Mouse (Mus musculus) liver, adult (tissue): ENCODE data around the gene Knstrn.

ENCODE experiments used
- GATA4 ChIP-seq: IDR thresholded peaks from 2 replicates; pipeline ENCODE4 v1.6.1; 2014; ENCODE audit warnings: mild to moderate bottlenecking, low read length; ENCODE audit not compliant: insufficient replicate concordance

Knstrn gene

GRCm38 (mm10) chr2:118822800-118823199 lies 9.0 kb downstream of the Knstrn start:
- no peak for TF ChIP-seq GATA4

GRCm38 (mm10) chr2:118824396-118824795 lies 10.6 kb downstream of the Knstrn start:
- no peak for TF ChIP-seq GATA4

- TF ChIP-seq GATA4, result no peak
Observed at GRCm38 (mm10) chr2:118829096-118829495, 15.3 kb downstream of the Knstrn start.

DNA sequence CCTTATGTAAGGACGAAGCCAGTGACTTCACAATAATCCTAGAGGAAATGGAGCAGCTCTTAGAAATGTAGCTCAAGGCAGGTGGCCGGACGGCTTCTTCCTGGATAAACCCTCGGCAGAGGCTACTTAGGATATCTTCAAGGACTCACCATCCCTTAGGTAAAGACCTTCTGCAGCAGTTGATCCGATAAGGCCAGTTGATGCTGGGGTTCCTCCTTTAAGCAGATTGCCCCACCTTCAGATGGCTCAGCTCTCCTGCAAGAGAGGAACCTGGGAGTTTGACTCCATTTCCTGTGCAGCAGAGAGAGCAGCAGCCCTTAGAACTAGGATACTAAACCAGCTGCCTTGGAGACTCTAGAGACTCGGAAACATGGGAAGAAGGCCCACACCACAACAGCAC lies 20.3 kb downstream of the Knstrn start:
- no peak for TF ChIP-seq GATA4

DNA sequence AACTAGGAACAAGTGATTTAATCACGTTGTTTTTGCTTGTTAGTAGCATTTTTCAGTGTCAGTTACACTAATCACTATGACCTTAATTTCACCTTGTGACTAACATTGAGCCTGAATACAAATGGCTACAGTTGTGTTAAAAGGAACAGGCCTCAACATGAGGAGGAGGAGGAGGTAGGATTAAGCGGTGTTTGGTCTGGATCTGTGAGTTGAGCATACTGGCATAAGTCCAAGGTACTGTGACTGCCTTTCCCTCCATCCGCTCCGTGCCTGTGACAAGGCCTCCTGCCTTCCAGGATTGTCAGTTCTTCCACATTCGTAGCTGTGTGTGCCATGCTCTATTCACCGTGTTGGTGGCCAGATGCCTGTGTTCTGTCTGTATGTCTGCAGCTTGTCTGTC lies 21.3 kb downstream of the Knstrn start:
- no peak for TF ChIP-seq GATA4

DNA sequence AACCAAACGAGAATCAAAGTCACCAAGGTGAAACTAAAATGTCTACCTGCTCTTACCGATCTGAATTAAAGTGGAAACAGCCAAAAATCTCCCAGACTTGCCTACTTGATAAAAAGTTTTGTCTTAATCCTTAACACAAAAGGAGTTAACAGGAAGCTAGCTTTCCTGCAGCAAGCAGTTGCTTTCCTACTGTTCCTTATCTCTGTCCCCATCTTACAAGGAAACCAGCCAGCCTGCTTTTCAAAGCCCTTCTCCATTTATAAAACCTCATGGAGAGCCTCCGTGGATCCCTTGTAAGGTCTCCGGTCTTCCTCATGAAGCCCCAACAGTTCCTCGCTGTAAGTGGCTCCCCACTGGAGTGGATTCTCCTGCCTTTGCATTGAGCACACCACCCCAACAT lies 24.5 kb downstream of the Knstrn start:
- no peak for TF ChIP-seq GATA4

- no peak for TF ChIP-seq GATA4
Observed at GRCm38 (mm10) chr2:118841186-118841585, 27.4 kb downstream of the Knstrn start.

- no peak for TF ChIP-seq GATA4
Observed at GRCm38 (mm10) chr2:118841774-118842173, 28.0 kb downstream of the Knstrn start.

DNA sequence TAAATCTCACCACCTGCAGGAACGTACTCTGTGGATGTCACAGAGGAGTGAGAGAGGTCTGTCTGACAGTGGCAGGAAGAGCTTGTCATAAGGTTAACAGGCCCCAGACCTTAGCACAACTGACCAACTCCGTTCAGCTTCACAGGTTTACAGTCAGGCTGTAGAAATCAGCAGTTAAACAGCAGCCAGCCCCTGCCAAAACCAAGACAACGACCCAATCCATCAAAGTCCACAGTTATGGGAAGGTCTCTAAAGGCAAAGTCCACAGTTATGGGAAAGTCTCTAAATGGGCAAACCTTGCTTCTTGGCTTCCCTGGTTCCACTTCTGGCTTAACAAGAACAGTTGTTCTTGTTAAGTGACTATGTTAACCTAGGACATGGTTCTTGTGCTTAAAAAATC lies 30.6 kb downstream of the Knstrn start:
- no peak for TF ChIP-seq GATA4

- no peak for TF ChIP-seq GATA4
Observed at GRCm38 (mm10) chr2:118846246-118846645, 32.4 kb downstream of the Knstrn start.

DNA sequence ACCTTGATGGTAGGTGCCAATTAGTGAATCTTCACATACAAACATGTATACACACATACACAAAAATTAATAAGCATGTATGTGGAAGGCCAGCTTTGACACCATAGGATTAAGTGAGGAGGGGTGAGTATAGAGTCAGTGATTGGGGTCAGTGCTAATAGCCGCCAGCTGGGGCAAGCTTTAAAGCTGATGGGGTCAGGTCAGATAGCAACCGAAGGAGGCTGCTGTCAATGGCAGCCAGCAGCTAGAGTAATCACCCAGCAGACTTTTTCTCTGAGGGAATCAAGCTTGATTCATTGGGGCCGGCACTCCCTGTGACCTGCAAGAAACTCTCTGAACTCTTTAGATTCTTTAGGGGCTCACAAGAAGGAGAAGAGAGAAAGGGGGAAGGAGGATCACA lies 38.0 kb downstream of the Knstrn start:
- TF ChIP-seq GATA4, result no peak

GRCm38 (mm10) chr2:118861454-118862339 lies 47.9 kb downstream of the Knstrn start, which contains the start of gene Ivd:
Gene Ivd (plus strand): TSS chr2:118861954.
- peak; percentile 41; the same call in 1 of the 2 replicates for TF ChIP-seq GATA4

DNA sequence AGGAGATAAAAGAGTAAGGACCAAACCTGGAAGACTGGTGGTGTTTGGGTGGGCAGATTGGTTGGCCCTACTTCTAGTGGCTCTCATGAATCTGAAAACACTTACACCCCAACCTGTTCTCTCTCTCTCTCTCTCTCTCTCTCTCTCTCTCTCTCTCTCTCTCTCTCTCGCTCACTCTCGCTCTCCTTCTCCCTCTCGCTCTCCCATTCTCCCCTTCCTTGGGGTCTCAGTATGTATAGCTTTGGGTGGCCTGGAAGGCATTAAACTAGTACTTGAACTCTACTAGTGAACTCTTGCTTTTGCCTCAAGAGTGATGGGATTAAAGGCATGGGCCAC lies 48.5 kb downstream of the Knstrn start:
- no peak for TF ChIP-seq GATA4

DNA sequence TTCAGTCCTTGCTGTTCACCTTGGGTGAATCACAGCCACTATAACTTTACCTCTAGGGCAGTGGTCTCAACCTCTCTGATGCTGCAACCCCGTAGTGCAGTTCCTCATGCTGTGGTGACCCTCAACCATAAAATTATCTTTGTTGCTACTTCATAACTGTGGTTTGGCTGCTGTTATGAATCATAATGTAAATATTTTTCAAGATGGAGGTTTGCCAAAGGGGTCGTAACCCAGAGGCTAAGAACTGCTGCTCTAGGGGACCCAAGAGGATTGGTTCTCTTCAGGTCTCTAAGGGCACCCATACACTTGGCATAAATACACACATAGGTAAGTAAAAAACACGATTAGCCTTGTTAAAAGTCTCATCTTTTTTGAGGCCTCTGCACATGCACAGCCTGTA lies 56.8 kb downstream of the Knstrn start:
- no peak for TF ChIP-seq GATA4

DNA sequence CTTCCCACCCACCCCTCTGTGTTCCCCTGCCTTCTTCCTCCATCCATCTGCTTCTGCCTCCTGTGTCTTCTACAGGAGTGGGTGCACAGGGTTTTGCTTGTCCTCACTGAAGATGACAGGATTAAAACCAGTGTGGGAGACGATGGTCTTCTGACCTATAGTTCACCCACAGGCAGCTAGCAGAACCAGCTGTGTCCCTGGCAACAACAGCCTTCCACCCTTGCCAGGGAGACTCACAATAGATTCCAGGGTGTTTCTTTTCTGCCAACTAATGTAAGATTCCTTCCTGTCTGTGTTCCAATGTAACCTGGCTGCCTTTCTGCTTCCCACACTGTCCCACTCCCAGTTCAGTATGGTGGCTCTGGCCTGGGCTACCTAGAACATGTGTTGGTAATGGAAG lies 57.2 kb downstream of the Knstrn start:
- no peak for TF ChIP-seq GATA4

GRCm38 (mm10) chr2:118873018-118873417 lies 59.2 kb downstream of the Knstrn start:
- TF ChIP-seq GATA4, result no peak

GRCm38 (mm10) chr2:118873890-118874430 lies 60.2 kb downstream of the Knstrn start:
- no peak for TF ChIP-seq GATA4
